Mouse (Mus musculus) effector memory CD4-positive, alpha-beta T cell, adult 5 months (primary cell): ENCODE results near the gene Tex13a. TPM values are rescaled to one million over a fixed set of nuclear protein-coding genes. Genes with fewer than 3 reads are reported as not detected.

Source experiments
- polyA plus RNA-seq: library from polyadenylated mRNA; unstranded; fragments of 100-300 nt; shearing (Covaris generic); gene quantifications from one replicate; pipeline ENCODE4 v1.2.1, GENCODE M21; 2017

The Tex13a gene
- not detected for polyA plus RNA-seq

GRCm38 (mm10) chrX:138209480-138209879 is at the start of gene Tex13a:
Tex13a (minus strand) TSS chrX:138209580.

